Comparison of ENCODE assay signal across 28 mouse cellular contexts in the genomic region with DNA sequence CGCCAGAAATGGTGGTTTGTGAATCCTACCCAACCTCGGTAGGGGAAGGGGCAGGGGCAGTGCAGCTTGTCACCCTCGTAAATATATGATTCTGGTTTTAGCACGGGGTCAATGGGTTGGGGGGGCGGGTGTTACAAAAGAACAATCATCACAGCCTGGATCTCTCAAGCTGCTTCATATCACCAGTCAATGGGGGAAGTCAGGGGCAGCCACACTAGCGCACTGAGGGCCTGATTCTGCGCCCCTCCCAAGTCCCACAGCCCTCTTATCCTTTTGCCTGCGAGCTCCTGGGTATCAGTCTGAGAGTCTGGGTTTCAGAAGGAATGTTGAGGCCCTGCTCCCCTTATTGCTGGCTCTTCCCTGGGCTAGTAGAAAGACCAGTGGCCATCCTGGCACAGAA. TPM values are rescaled to one million over a fixed set of nuclear protein-coding genes. Genes with fewer than 3 reads are reported as not detected.
DNase-seq lines count a peak whose midpoint lies in the region; ATAC-seq and TF ChIP-seq lines count a peak whose summit lies in the region.
"Not testable (repeated sequence)": the region's sequence is repeated elsewhere in the genome, so short reads cannot be mapped to it uniquely, and the experiment has no call there.
"Had no signal": no experiment of that assay in that cellular context is flagged by ENCODE, and none has a peak within 500 bp of the region (broad histone marks: within the 10 kb centered on the region; RNA-seq: fewer than 3 reads in every experiment).

No protein-coding gene starts in this region.

- DNase-seq in liver, adult 2 months (ENCODE audit: extremely low read depth, low read depth, low spot score); liver, postnatal 0 days: not testable (repeated sequence)

- peak; percentile 55 for ATAC-seq in common myeloid progenitor, adult 5-6 weeks (replicated peaks; ENCODE audit: low read depth, poor library complexity, severe bottlenecking)
- peak; percentile 40 for ATAC-seq in granulocyte monocyte progenitor cell, adult 5-6 weeks (replicated peaks; ENCODE audit: poor library complexity, severe bottlenecking)
- ATAC-seq in intestine, postnatal 0 days, result not testable (repeated sequence)
- peak; percentile 27 for ATAC-seq in kidney, embryonic 15.5 days (replicated peaks; ENCODE audit: low FRiP score)
- ATAC-seq in liver, postnatal 0 days, result peak; percentile 35
- ATAC-seq in lung, embryonic 16.5 days (ENCODE audit: low read depth), result peak; percentile 43
- 0 out of 2 replicates have a peak, but pooled peaks have one; percentile 19 for ATAC-seq in megakaryocyte-erythroid progenitor cell, adult 5-6 weeks (replicated peaks; ENCODE audit: low FRiP score, low TSS enrichment, poor library complexity, severe bottlenecking)

- TF ChIP-seq CTCF in intestine, postnatal 0 days (IDR thresholded peaks at IDR 0.05; ENCODE audit: low read depth); liver, adult 2 months (IDR thresholded peaks at IDR 0.05; ENCODE audit: low read depth, low read length); liver, postnatal 0 days (IDR thresholded peaks at IDR 0.05; ENCODE audit: low read depth): not testable (repeated sequence)

- not testable (repeated sequence) for H3K9ac ChIP-seq in intestine, postnatal 0 days (ENCODE audit: low read depth, low read length); kidney, embryonic 15.5 days; liver, postnatal 0 days (replicated peaks); lung, embryonic 16.5 days (ENCODE audit: low read length)
- H3K9ac ChIP-seq in liver, adult 2 months (ENCODE audit: low read depth, low read length), result peak overlapping the region; percentile 71

- TF ChIP-seq EP300 in liver, postnatal 0 days (IDR thresholded peaks at IDR 0.05; ENCODE audit: low read depth), result not testable (repeated sequence)

- H3K36me3 ChIP-seq in intestine, postnatal 0 days (ENCODE audit: control insufficient read depth, insufficient read depth); kidney, embryonic 15.5 days; liver, postnatal 0 days (replicated peaks; ENCODE audit: insufficient read depth, low read length); lung, embryonic 16.5 days (ENCODE audit: control insufficient read depth, insufficient read depth, low read length): not testable (repeated sequence)
- H3K36me3 ChIP-seq in liver, adult 2 months (ENCODE audit: control insufficient read depth, insufficient read depth, low read length), result peaks cover 11% of the 10 kb centered on the region

- H3K27ac ChIP-seq in intestine, postnatal 0 days (ENCODE audit: low read depth, low read length), result not testable (repeated sequence)
- peak overlapping the region; percentile 61; the same call in 1 of the 2 replicates for H3K27ac ChIP-seq in kidney, embryonic 15.5 days
- H3K27ac ChIP-seq in liver, adult 2 months (replicated peaks; ENCODE audit: insufficient read depth, low read depth, low read length), result peak overlapping the region; percentile 77
- H3K27ac ChIP-seq in liver, postnatal 0 days (ENCODE audit: low read depth), result peak overlapping the region; percentile 68
- peak overlapping the region; percentile 55 for H3K27ac ChIP-seq in lung, embryonic 16.5 days (ENCODE audit: low read length)

- WGBS in intestine, postnatal 0 days, result 43% methylated on average over 5 of the region's 8 CpGs
- 12% methylated on average over 5 of the region's 8 CpGs for WGBS in kidney, embryonic 15.5 days
- 21% methylated on average over 6 of the region's 8 CpGs for WGBS in liver, adult 2 months
- WGBS in liver, postnatal 0 days (ENCODE audit: insufficient replicate concordance), result 31% methylated on average over 5 of the region's 8 CpGs
- 24% methylated on average over 5 of the region's 8 CpGs for WGBS in lung, embryonic 16.5 days

- not testable (repeated sequence) for H3K4me3 ChIP-seq in intestine, postnatal 0 days (ENCODE audit: low read depth, low read length); kidney, embryonic 15.5 days (replicated peaks); liver, postnatal 0 days (ENCODE audit: low read depth, low read length); lung, embryonic 16.5 days (ENCODE audit: low read length)
- H3K4me3 ChIP-seq in liver, adult 2 months (ENCODE audit: insufficient read depth, low read depth, low read length), result peak overlapping the region; percentile 8

- not testable (repeated sequence) for H3K4me1 ChIP-seq in intestine, postnatal 0 days (replicated peaks; ENCODE audit: control insufficient read depth, insufficient read depth, low read length); liver, postnatal 0 days (ENCODE audit: insufficient read depth); lung, embryonic 16.5 days (replicated peaks; ENCODE audit: control insufficient read depth, insufficient read depth, low read length)
- peaks cover 16% of the 10 kb centered on the region for H3K4me1 ChIP-seq in kidney, embryonic 15.5 days
- peaks cover 24% of the 10 kb centered on the region for H3K4me1 ChIP-seq in liver, adult 2 months (ENCODE audit: control insufficient read depth, insufficient read depth, low read length)

- H3K79me2 ChIP-seq in liver, adult 2 months (ENCODE audit: control insufficient read depth, insufficient read depth, low read length), result not testable (repeated sequence)

- TF ChIP-seq POLR2A in liver, adult 2 months (IDR thresholded peaks at IDR 0.05; ENCODE audit: extremely low read depth, insufficient read depth, low read length), result not testable (repeated sequence)

- H3K4me2 ChIP-seq in intestine, postnatal 0 days (replicated peaks; ENCODE audit: low read depth), result peak overlapping the region; percentile 43; the same call in 1 of the 2 replicates
- H3K4me2 ChIP-seq in kidney, embryonic 15.5 days, result peak overlapping the region; percentile 29
- 0 out of 2 replicates have a peak overlapping the region, but pooled peaks have one; percentile 38 for H3K4me2 ChIP-seq in liver, postnatal 0 days (ENCODE audit: low read depth, low read length)
- 0 out of 2 replicates have a peak overlapping the region, but pooled peaks have one; percentile 22 for H3K4me2 ChIP-seq in lung, embryonic 16.5 days (ENCODE audit: low read depth, low read length)

- H3K9me3 ChIP-seq in intestine, postnatal 0 days (ENCODE audit: control insufficient read depth); kidney, embryonic 15.5 days (replicated peaks); liver, postnatal 0 days (ENCODE audit: low read length); lung, embryonic 16.5 days (ENCODE audit: control insufficient read depth, low read length): not testable (repeated sequence)

- H3K27me3 ChIP-seq in intestine, postnatal 0 days (replicated peaks; ENCODE audit: control insufficient read depth, insufficient read depth, low read length); kidney, embryonic 15.5 days; liver, adult 2 months (ENCODE audit: control insufficient read depth, insufficient read depth, low read length); liver, postnatal 0 days (ENCODE audit: insufficient read depth, low read length); lung, embryonic 16.5 days (ENCODE audit: control insufficient read depth, insufficient read depth, low read depth, low read length): not testable (repeated sequence)

RNA-seq across cellular contexts. Expression of gene Selenbp2, which starts 0.5 kb away (rescaled TPM):
- total RNA-seq in common myeloid progenitor, adult 5-6 weeks (2017), result 0.05 TPM in 1 of 2 replicates, not detected in the other
- total RNA-seq in granulocyte monocyte progenitor cell, adult 5-6 weeks (2014; fragmentation: Nextera tagmentation), result not detected in 2 replicates
- 0.13 TPM in 1 of 2 replicates, not detected in the other for total RNA-seq in granulocyte monocyte progenitor cell, adult 5-6 weeks (2017)
- polyA plus RNA-seq in intestine, postnatal 0 days (2015; fragmentation: Nextera tagmentation; extraction: Ambion mirVana), result 2.7 and 2.9 TPM in 2 replicates
- 2.7 and 3.2 TPM in 2 replicates for polyA plus RNA-seq in kidney, embryonic 15.5 days (2015; fragmentation: Nextera tagmentation; extraction: Ambion mirVana)
- 57.4 and 86.2 TPM in 2 replicates for total RNA-seq in liver, adult 2 months (2014; rRNA removed)
- 24.5 and 148 TPM in 2 replicates for polyA plus RNA-seq in liver, adult 2 months (2012; rRNA removed)
- 35.1 and 39.9 TPM in 2 replicates for polyA plus RNA-seq in liver, postnatal 0 days (2015; fragmentation: Nextera tagmentation; extraction: Ambion mirVana)
- 8.9 and 13.3 TPM in 2 replicates for polyA plus RNA-seq in lung, embryonic 16.5 days (2015; fragmentation: Nextera tagmentation; extraction: Ambion mirVana)
- total RNA-seq in megakaryocyte-erythroid progenitor cell, adult 5-6 weeks (2014; fragmentation: Nextera tagmentation), result 0.74 and 7.0 TPM in 2 replicates
- total RNA-seq in megakaryocyte-erythroid progenitor cell, adult 5-6 weeks (2017), result 1.1 TPM in 1 of 2 replicates, not detected in the other
- total RNA-seq: ES-E14 had no signal
- polyA plus RNA-seq: activated CD4-positive, CD25-positive, alpha-beta regulatory T cell, adult 4 months; embryonic facial prominence, embryonic 11.5 days; hindbrain, embryonic 12.5 days had no signal

RNA-seq across cellular contexts. Expression of gene Tuft1, which starts 35.2 kb away (rescaled TPM):
- 5.6 and 5.7 TPM in 2 replicates for total RNA-seq in common myeloid progenitor, adult 5-6 weeks (2017)
- total RNA-seq in granulocyte monocyte progenitor cell, adult 5-6 weeks (2014; fragmentation: Nextera tagmentation), result 3.0 and 3.2 TPM in 2 replicates
- 8.9 and 15.4 TPM in 2 replicates for total RNA-seq in granulocyte monocyte progenitor cell, adult 5-6 weeks (2017)
- 10.9 and 12.0 TPM in 2 replicates for polyA plus RNA-seq in intestine, postnatal 0 days (2015; fragmentation: Nextera tagmentation; extraction: Ambion mirVana)
- 6.7 and 7.1 TPM in 2 replicates for polyA plus RNA-seq in kidney, embryonic 15.5 days (2015; fragmentation: Nextera tagmentation; extraction: Ambion mirVana)
- 2.1 and 2.6 TPM in 2 replicates for total RNA-seq in liver, adult 2 months (2014; rRNA removed)
- 2.6 and 7.3 TPM in 2 replicates for polyA plus RNA-seq in liver, adult 2 months (2012; rRNA removed)
- 7.5 and 8.1 TPM in 2 replicates for polyA plus RNA-seq in liver, postnatal 0 days (2015; fragmentation: Nextera tagmentation; extraction: Ambion mirVana)
- 10.9 and 11.9 TPM in 2 replicates for polyA plus RNA-seq in lung, embryonic 16.5 days (2015; fragmentation: Nextera tagmentation; extraction: Ambion mirVana)
- total RNA-seq in megakaryocyte-erythroid progenitor cell, adult 5-6 weeks (2014; fragmentation: Nextera tagmentation), result 6.6 and 6.7 TPM in 2 replicates
- total RNA-seq in megakaryocyte-erythroid progenitor cell, adult 5-6 weeks (2017), result 7.4 and 10.4 TPM in 2 replicates

RNA-seq across cellular contexts. Expression of gene Gm10972, which starts 51.0 kb away (rescaled TPM):
- total RNA-seq in common myeloid progenitor, adult 5-6 weeks (2017), result not detected in 2 replicates
- total RNA-seq in granulocyte monocyte progenitor cell, adult 5-6 weeks (2014; fragmentation: Nextera tagmentation), result not detected in 2 replicates
- total RNA-seq in granulocyte monocyte progenitor cell, adult 5-6 weeks (2017), result not detected in 2 replicates
- polyA plus RNA-seq in intestine, postnatal 0 days (2015; fragmentation: Nextera tagmentation; extraction: Ambion mirVana), result not detected in 2 replicates
- not detected in 2 replicates for polyA plus RNA-seq in kidney, embryonic 15.5 days (2015; fragmentation: Nextera tagmentation; extraction: Ambion mirVana)
- total RNA-seq in liver, adult 2 months (2014; rRNA removed), result not detected in 2 replicates
- not detected in 2 replicates for polyA plus RNA-seq in liver, adult 2 months (2012; rRNA removed)
- not detected in 2 replicates for polyA plus RNA-seq in liver, postnatal 0 days (2015; fragmentation: Nextera tagmentation; extraction: Ambion mirVana)
- polyA plus RNA-seq in lung, embryonic 16.5 days (2015; fragmentation: Nextera tagmentation; extraction: Ambion mirVana), result not detected in 2 replicates
- total RNA-seq in megakaryocyte-erythroid progenitor cell, adult 5-6 weeks (2014; fragmentation: Nextera tagmentation), result not detected in 2 replicates
- total RNA-seq in megakaryocyte-erythroid progenitor cell, adult 5-6 weeks (2017), result not detected in 2 replicates
- total RNA-seq: adrenal gland, adult 8-10 months; adrenal gland, postnatal 25 days; ES-E14; gastrocnemius, adult 8-10 months; gastrocnemius, postnatal 25 days; heart, adult 2 months; heart, postnatal 14 days; heart, postnatal 4 days had no signal
- polyA plus RNA-seq: activated CD4-positive, CD25-positive, alpha-beta regulatory T cell, adult 4 months; brain, embryonic 14.5 days; embryonic facial prominence, embryonic 11.5 days; embryonic facial prominence, embryonic 14.5 days; forebrain, embryonic 12.5 days; forebrain, embryonic 15.5 days; gonadal fat pad, adult 2 months; heart, adult 2 months; heart, embryonic 10.5 days; heart, embryonic 13.5 days; heart, embryonic 16.5 days; hindbrain, embryonic 12.5 days; hindbrain, embryonic 15.5 days had no signal
